Mouse (Mus musculus) thymus, postnatal 36 days (tissue): ENCODE results near the gene Scn5a.

Experiments
- DNase-seq, 2 experiments: peaks; one replicate each; pipeline ENCODE4 v3.0.0; 2022; ENCODE audit warnings: mixed read lengths in 2 of 2

Scn5a gene

GRCm38 (mm10) chr9:119498885-119499284 lies 79.9 kb downstream of the Scn5a start:
- no peak for DNase-seq

- no peak for DNase-seq
Observed at GRCm38 (mm10) chr9:119498247-119498607, 80.6 kb downstream of the Scn5a start.

- no peak for DNase-seq
Observed at GRCm38 (mm10) chr9:119497546-119498246, 81.1 kb downstream of the Scn5a start.

GRCm38 (mm10) chr9:119496960-119497359 lies 81.9 kb downstream of the Scn5a start:
- no peak for DNase-seq

GRCm38 (mm10) chr9:119496354-119496753 lies 82.5 kb downstream of the Scn5a start:
- DNase-seq: no peak

- DNase-seq: peak in 1 of 2 experiments; percentile 54
Observed at GRCm38 (mm10) chr9:119484868-119485267, 93.9 kb downstream of the Scn5a start.

- no peak for DNase-seq
Observed at GRCm38 (mm10) chr9:119484420-119484819, 94.4 kb downstream of the Scn5a start.

- DNase-seq: peak in 1 of 2 experiments; percentile 59
Observed at GRCm38 (mm10) chr9:119483554-119484353, 95.1 kb downstream of the Scn5a start.

GRCm38 (mm10) chr9:119481612-119482011 lies 97.2 kb downstream of the Scn5a start:
- no peak for DNase-seq

- DNase-seq: no peak
Observed at GRCm38 (mm10) chr9:119479297-119479696, 99.5 kb downstream of the Scn5a start.

- DNase-seq: no peak
Observed at GRCm38 (mm10) chr9:119478345-119478744, 100.5 kb downstream of the Scn5a start.

- no peak for DNase-seq
Observed at GRCm38 (mm10) chr9:119477754-119478153, 101.1 kb downstream of the Scn5a start.

GRCm38 (mm10) chr9:119474717-119475611 lies 103.9 kb downstream of the Scn5a start:
- no peak for DNase-seq

GRCm38 (mm10) chr9:119473608-119474164 lies 105.1 kb downstream of the Scn5a start:
- DNase-seq: no peak

- DNase-seq: no peak
Observed at GRCm38 (mm10) chr9:119473011-119473410, 105.8 kb downstream of the Scn5a start.

GRCm38 (mm10) chr9:119472412-119472918 lies 106.4 kb downstream of the Scn5a start:
- DNase-seq: no peak

- no peak for DNase-seq
Observed at GRCm38 (mm10) chr9:119469691-119470353, 109.0 kb downstream of the Scn5a start.

GRCm38 (mm10) chr9:119465595-119465994 lies 113.2 kb downstream of the Scn5a start:
- DNase-seq: peak; percentile 51 to 63

GRCm38 (mm10) chr9:119465056-119465455 lies 113.8 kb downstream of the Scn5a start:
- DNase-seq: peak; percentile 79 to 89

GRCm38 (mm10) chr9:119460410-119460809 lies 118.4 kb downstream of the Scn5a start:
- peak; percentile 70 to 71 for DNase-seq

GRCm38 (mm10) chr9:119457122-119457521 lies 121.7 kb downstream of the Scn5a start:
- no peak for DNase-seq

GRCm38 (mm10) chr9:119455967-119456366 lies 122.8 kb downstream of the Scn5a start:
- no peak for DNase-seq
